Mouse (Mus musculus) bone marrow, adult 2 months (tissue): ENCODE results near the gene Esrrg.

ENCODE experiments used
- CTCF ChIP-seq: fragments of 200-500 bp; IDR thresholded peaks from 2 replicates; pipeline ENCODE4 v1.5.1; 2011; ENCODE audit warnings: low read length, control low read depth; ENCODE audit not compliant: control insufficient read depth, insufficient read depth
- POLR2A ChIP-seq: fragments of 200-500 bp; IDR thresholded peaks from 2 replicates; pipeline ENCODE4 v1.6.1; 2011; ENCODE audit warnings: low read depth, mild to moderate bottlenecking, control low read depth, low read length, borderline replicate concordance; ENCODE audit not compliant: control insufficient read depth

DNA sequence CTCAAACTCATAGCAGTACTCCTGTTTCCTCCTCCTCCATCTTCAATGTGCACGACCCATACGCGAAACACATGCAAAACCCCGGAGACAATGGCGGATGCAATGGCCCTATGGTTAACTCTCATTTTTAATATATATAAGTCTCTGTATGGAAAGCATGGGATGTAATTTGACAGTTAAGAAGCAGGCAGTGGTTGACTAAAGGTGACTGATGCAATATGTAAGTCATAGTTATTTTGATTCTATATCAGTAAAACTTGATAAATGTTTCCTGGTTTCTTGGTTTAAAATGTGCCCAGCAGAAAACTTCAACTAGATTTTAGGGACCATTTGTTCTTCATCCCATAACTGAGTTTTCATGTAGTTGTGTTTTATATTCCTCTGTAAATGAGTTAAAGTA lies 547.9 kb downstream of the Esrrg start:
- TF ChIP-seq CTCF = no peak
- TF ChIP-seq POLR2A = no peak
